Mouse (Mus musculus): ENCODE measurements around the gene Cmtm2a. TPM values are rescaled to one million over a fixed set of nuclear protein-coding genes. Genes with fewer than 3 reads are reported as not detected.

Gene Cmtm2a
- polyA plus RNA-seq, 1 experiment from 2014 or later, result not detected

DNA sequence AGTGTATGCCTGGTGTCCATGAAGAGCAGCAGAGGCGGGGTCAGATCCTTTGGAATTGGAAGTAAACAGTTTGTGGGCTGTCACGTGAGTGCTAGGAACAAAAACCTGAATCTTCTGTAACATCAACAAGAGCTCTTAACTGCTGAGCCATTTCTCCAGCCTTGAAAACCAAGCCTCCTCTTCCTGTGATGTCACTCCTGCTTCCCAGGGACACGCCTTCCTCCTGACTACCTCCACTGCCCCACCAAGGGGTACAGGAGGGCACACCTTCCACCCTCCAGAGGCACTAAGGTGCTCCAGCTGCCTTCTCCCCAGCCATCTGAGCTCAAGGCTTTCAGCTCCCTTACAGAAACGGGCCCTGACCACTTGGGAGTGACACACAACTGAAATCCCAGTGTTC lies 46.4 kb downstream of the Cmtm2a start:
- no peaks in the 10 kb centered on the region for H3K27me3 ChIP-seq
- 82% methylated on average over 4 of the region's 4 CpGs for WGBS

GRCm38 (mm10) chr8:104242038-104242644 lies 50.8 kb downstream of the Cmtm2a start:
- Histone ChIP-seq H3K27ac (no peak overlapping the region), H3K4me2 (replicated peaks) (no peak overlapping the region), H3K4me1 (peaks cover 5% of the 10 kb centered on the region; the same call in 1 of the 2 replicates), H3K9me3 (no peaks in the 10 kb centered on the region), H3K27me3 (no peaks in the 10 kb centered on the region), H3K4me3 (no peak overlapping the region), H3K36me3 (peaks cover 63% of the 10 kb centered on the region), H3K9ac (no peak overlapping the region)
- 78% methylated on average over 12 of the region's 12 CpGs for WGBS
- ATAC-seq (ENCODE audit: insufficient number of reproducible peaks, insufficient read depth, low FRiP score, low TSS enrichment), result no peak

More for the DNA sequence above, 46.4 kb downstream of the Cmtm2a start:
- no peak for ATAC-seq (ENCODE audit: insufficient number of reproducible peaks, insufficient read depth, low FRiP score, low TSS enrichment)
- Histone ChIP-seq H3K9me3 (no peaks in the 10 kb centered on the region), H3K4me1 (peaks cover 12% of the 10 kb centered on the region), H3K27ac (no peak overlapping the region), H3K4me3 (no peak overlapping the region), H3K36me3 (peaks cover 23% of the 10 kb centered on the region), H3K4me2 (replicated peaks) (no peak overlapping the region), H3K9ac (no peak overlapping the region)

DNA sequence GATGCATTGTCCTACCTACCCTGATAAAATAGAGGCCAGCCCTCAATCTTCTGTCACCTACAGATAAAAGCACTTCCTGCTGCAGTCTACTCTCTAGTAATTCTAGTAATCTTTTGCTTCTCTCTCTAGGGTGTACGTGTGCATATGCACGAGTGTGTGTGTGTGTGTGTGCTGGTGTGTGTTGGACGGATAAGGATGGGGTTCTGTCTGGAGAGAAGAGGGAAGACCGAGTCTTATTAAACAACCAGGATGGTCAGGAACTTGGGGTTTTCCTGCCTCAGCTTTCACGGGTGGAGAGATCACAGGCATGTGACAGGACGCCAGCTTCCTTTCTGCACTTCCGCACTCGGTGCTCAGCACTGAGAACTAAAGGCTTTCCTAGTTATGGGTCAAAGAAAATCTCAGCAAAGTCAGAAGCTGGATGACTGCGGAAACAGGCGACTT lies 53.5 kb downstream of the Cmtm2a start:
- Histone ChIP-seq H3K9me3 (no peaks in the 10 kb centered on the region), H3K27me3 (no peaks in the 10 kb centered on the region), H3K27ac (no peak overlapping the region), H3K9ac (no peak overlapping the region), H3K36me3 (peaks cover 80% of the 10 kb centered on the region), H3K4me3 (no peak overlapping the region), H3K4me2 (replicated peaks) (no peak overlapping the region), H3K4me1 (no peaks in the 10 kb centered on the region)
- ATAC-seq (ENCODE audit: insufficient number of reproducible peaks, insufficient read depth, low FRiP score, low TSS enrichment), result no peak
- 90% methylated on average over 10 of the region's 10 CpGs for WGBS

DNA sequence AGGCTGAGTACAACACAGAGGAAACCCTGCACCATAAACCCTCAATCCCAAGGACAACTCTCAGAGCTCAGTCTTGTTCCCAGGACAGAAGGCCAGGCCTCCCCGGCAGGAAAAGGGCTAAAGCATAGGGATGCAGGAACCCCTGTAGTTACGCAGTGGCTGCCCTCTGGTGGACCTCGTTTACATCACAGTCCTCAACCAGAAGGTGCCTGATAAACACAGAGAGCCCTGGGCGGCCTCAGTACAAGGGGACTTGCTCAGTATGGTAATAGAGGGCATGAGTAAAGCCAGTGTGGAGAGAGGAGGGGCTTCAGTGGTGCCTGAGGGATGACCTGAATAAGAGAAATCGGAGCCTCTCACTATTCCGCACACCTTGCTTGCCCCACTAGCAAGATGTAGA lies 58.4 kb downstream of the Cmtm2a start:
- 41% methylated on average over 6 of the region's 6 CpGs for WGBS

DNA sequence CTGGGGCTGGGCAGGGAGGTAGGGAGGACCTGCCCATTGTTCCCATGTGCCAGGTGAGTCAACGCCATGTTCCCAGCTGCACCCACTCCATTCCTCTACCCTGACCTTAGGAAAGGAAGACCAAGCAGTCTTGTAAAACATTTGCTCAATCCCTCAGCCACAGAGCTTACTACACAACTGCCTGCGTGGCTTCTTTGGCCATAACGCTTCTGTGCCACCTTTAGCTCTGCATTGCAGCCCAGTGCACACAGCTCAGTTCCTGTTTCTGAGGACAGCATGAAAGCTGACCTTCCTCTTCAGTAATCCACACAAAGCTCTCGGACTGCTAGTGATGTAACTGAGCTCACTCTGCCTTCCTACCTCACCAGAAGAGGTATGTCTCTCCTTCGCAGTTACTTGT lies 60.1 kb downstream of the Cmtm2a start:
- 90% methylated on average over 5 of the region's 5 CpGs for WGBS
- no peak overlapping the region for H3K4me3 ChIP-seq
- no peak overlapping the region for H3K27ac ChIP-seq
- H3K36me3 ChIP-seq, result peaks cover 78% of the 10 kb centered on the region
- ATAC-seq (ENCODE audit: insufficient number of reproducible peaks, insufficient read depth, low FRiP score, low TSS enrichment), result no peak
- H3K4me1 ChIP-seq, result no peaks in the 10 kb centered on the region
- 0 out of 2 replicates have a peak, but pooled peaks cover 3% of the 10 kb centered on the region for H3K9me3 ChIP-seq
- H3K4me2 ChIP-seq (replicated peaks), result no peak overlapping the region
- no peaks in the 10 kb centered on the region for H3K27me3 ChIP-seq
- no peak overlapping the region for H3K9ac ChIP-seq

More for the DNA sequence above, 58.4 kb downstream of the Cmtm2a start:
- Histone ChIP-seq H3K4me2 (replicated peaks) (no peak overlapping the region), H3K9me3 (0 out of 2 replicates have a peak, but pooled peaks cover 3% of the 10 kb centered on the region), H3K36me3 (peaks cover 83% of the 10 kb centered on the region), H3K4me1 (no peaks in the 10 kb centered on the region), H3K27me3 (no peaks in the 10 kb centered on the region), H3K9ac (no peak overlapping the region), H3K27ac (no peak overlapping the region), H3K4me3 (no peak overlapping the region)
- ATAC-seq (ENCODE audit: insufficient number of reproducible peaks, insufficient read depth, low FRiP score, low TSS enrichment), result no peak

GRCm38 (mm10) chr8:104232039-104232438 lies 60.9 kb downstream of the Cmtm2a start:
- WGBS, result 95% methylated on average over 4 of the region's 4 CpGs
- H3K9ac ChIP-seq, result no peak overlapping the region
- H3K4me1 ChIP-seq, result no peaks in the 10 kb centered on the region
- no peak for ATAC-seq (ENCODE audit: insufficient number of reproducible peaks, insufficient read depth, low FRiP score, low TSS enrichment)
- H3K27me3 ChIP-seq, result no peaks in the 10 kb centered on the region
- 0 out of 2 replicates have a peak, but pooled peaks cover 3% of the 10 kb centered on the region for H3K9me3 ChIP-seq
- H3K4me2 ChIP-seq (replicated peaks), result no peak overlapping the region
- peaks cover 78% of the 10 kb centered on the region for H3K36me3 ChIP-seq
- no peak overlapping the region for H3K4me3 ChIP-seq
- no peak overlapping the region for H3K27ac ChIP-seq

Other genes with a start within 250 kb of the Cmtm2a start
- gene Cdh5, start 191.6 kb downstream of the Cmtm2a start, polyA plus RNA-seq (2016; fragmentation: Nextera tagmentation; extraction: Ambion mirVana), result 22.5 and 22.6 TPM in 2 replicates
- 0.92 and 1.4 TPM in 2 replicates for gene Bean1, start 122.7 kb downstream of the Cmtm2a start, polyA plus RNA-seq (2016; fragmentation: Nextera tagmentation; extraction: Ambion mirVana)
- 23.7 and 24.4 TPM in 2 replicates for gene Tk2, start 44.6 kb downstream of the Cmtm2a start, polyA plus RNA-seq (2016; fragmentation: Nextera tagmentation; extraction: Ambion mirVana)
- gene Cklf, start 42.3 kb downstream of the Cmtm2a start, polyA plus RNA-seq (2016; fragmentation: Nextera tagmentation; extraction: Ambion mirVana), result 59.6 and 61.3 TPM in 2 replicates
- gene Gm45711, start 16.9 kb upstream of the Cmtm2a start, polyA plus RNA-seq (2016; fragmentation: Nextera tagmentation; extraction: Ambion mirVana), result not detected in 2 replicates
- not detected in 2 replicates for gene Cmtm1, start 17.0 kb upstream of the Cmtm2a start, polyA plus RNA-seq (2016; fragmentation: Nextera tagmentation; extraction: Ambion mirVana)
- not detected in 2 replicates for gene Gm11020, start 28.4 kb upstream of the Cmtm2a start, polyA plus RNA-seq (2016; fragmentation: Nextera tagmentation; extraction: Ambion mirVana)
- not detected in 2 replicates for gene Cmtm2b, start 29.0 kb upstream of the Cmtm2a start, polyA plus RNA-seq (2016; fragmentation: Nextera tagmentation; extraction: Ambion mirVana)
- 168 and 173 TPM in 2 replicates for gene Cmtm3, start 46.2 kb upstream of the Cmtm2a start, polyA plus RNA-seq (2016; fragmentation: Nextera tagmentation; extraction: Ambion mirVana)
- 3.0 and 3.3 TPM in 2 replicates for gene Cmtm4, start 102.6 kb upstream of the Cmtm2a start, polyA plus RNA-seq (2016; fragmentation: Nextera tagmentation; extraction: Ambion mirVana)
- 87.3 and 89.1 TPM in 2 replicates for gene Dync1li2, start 149.9 kb upstream of the Cmtm2a start, polyA plus RNA-seq (2016; fragmentation: Nextera tagmentation; extraction: Ambion mirVana)
- gene Terb1, start 216.7 kb upstream of the Cmtm2a start, polyA plus RNA-seq (2016; fragmentation: Nextera tagmentation; extraction: Ambion mirVana), result 0.24 and 0.29 TPM in 2 replicates
- 129 TPM in 2 replicates for gene Nae1, start 241.5 kb upstream of the Cmtm2a start, polyA plus RNA-seq (2016; fragmentation: Nextera tagmentation; extraction: Ambion mirVana)
- 0.83 and 0.97 TPM in 2 replicates for gene Car7, start 241.5 kb upstream of the Cmtm2a start, polyA plus RNA-seq (2016; fragmentation: Nextera tagmentation; extraction: Ambion mirVana)

Data from embryonic facial prominence, embryonic 12.5 days (tissue).